Mouse (Mus musculus) stomach, embryonic 16.5 days (tissue): Measurements from ENCODE around the gene Nek1. TPM values are rescaled to one million over a fixed set of nuclear protein-coding genes. Genes with fewer than 3 reads are reported as not detected.

Source experiments
- ATAC-seq: fragments of 200-750 bp; cut with Nextera tagmentation; 2 replicates; pipeline ENCODE4 v1.8.0; 2017; ENCODE audit warnings: moderate number of reproducible peaks, moderate TSS enrichment; ENCODE audit not compliant: insufficient read depth, low FRiP score
- H3K27ac ChIP-seq: fragments of 300-500 bp; sonication (generic); 2 replicates; pipeline ENCODE4 v1.5.1; 2014; ENCODE audit warnings: low read length
- H3K27me3 ChIP-seq: fragments of 300-500 bp; sonication (generic); 2 replicates; pipeline ENCODE4 v1.6.1; 2014; ENCODE audit warnings: low read length, control low read depth, mixed read lengths; ENCODE audit not compliant: control insufficient read depth, insufficient read depth
- H3K36me3 ChIP-seq: fragments of 300-500 bp; sonication (generic); 2 replicates; pipeline ENCODE4 v1.6.1; 2014; ENCODE audit warnings: low read length; ENCODE audit not compliant: control insufficient read depth, insufficient read depth
- H3K4me1 ChIP-seq: fragments of 300-500 bp; sonication (generic); 2 replicates; pipeline ENCODE4 v1.6.1; 2014; ENCODE audit warnings: low read length, control low read depth, mixed read lengths; ENCODE audit not compliant: control insufficient read depth, insufficient read depth
- H3K4me2 ChIP-seq: fragments of 300-500 bp; sonication (generic); 2 replicates; pipeline ENCODE4 v1.6.1; 2014; ENCODE audit warnings: low read depth, low read length, mixed read lengths
- H3K4me3 ChIP-seq: fragments of 300-500 bp; sonication (generic); replicated peaks from 2 replicates; pipeline ENCODE4 v1.5.1; 2014; ENCODE audit warnings: mild to moderate bottlenecking, low read length
- H3K9ac ChIP-seq: fragments of 300-500 bp; sonication (generic); 2 replicates; pipeline ENCODE4 v1.6.1; 2014; ENCODE audit warnings: low read length
- H3K9me3 ChIP-seq: fragments of 300-500 bp; sonication (generic); replicated peaks from 2 replicates; pipeline ENCODE4 v1.6.1; 2016; ENCODE audit warnings: low read length, control low read depth; ENCODE audit not compliant: control insufficient read depth
- WGBS: fragments of 180-500 bp; shearing (Covaris S2); extraction: QIAGEN DNeasy Blood & Tissue Kit; methylation state at CpG from one replicate; pipeline ENCODE4 v1.1.7; 2014; 5-methylcytosine and 5-hydroxymethylcytosine counted together
- polyA plus RNA-seq: library from polyadenylated mRNA; unstranded; fragments of >200 nt; fragmentation: Nextera tagmentation; extraction: Ambion mirVana; gene quantifications from 2 replicates; pipeline ENCODE4 v1.2.1, GENCODE M21; 2015

Nek1 gene
- polyA plus RNA-seq, 1 experiment from 2014 or later, result 17.9 TPM

DNA sequence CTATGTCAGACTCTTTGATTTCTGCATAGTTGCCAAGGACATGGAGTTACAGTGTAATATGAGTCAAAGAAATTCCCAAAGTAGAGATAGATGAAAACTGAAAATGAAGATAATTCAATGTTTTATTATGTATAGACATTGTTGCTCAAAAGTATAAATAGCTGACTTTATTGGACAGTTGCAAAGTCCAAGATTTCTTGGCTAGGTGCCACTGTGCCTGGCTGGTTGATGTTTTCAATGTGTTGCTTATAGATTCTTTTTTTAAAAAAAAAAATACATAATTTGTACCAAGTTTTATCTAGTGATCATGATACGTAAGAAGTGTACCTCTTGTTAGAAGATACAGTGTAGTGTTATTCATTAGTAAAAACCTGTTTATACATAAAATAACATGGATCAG lies 53.8 kb downstream of the Nek1 start:
- WGBS, result 85% methylated on average over 1 of the region's 1 CpGs
- no peaks in the 10 kb centered on the region for H3K36me3 ChIP-seq
- H3K9me3 ChIP-seq, result no peaks in the 10 kb centered on the region
- ATAC-seq, result no peak
- H3K27me3 ChIP-seq, result no peaks in the 10 kb centered on the region
- H3K4me3 ChIP-seq, result no peak overlapping the region
- H3K4me2 ChIP-seq, result no peak overlapping the region
- no peak overlapping the region for H3K9ac ChIP-seq
- H3K27ac ChIP-seq, result no peak overlapping the region
- no peaks in the 10 kb centered on the region for H3K4me1 ChIP-seq

DNA sequence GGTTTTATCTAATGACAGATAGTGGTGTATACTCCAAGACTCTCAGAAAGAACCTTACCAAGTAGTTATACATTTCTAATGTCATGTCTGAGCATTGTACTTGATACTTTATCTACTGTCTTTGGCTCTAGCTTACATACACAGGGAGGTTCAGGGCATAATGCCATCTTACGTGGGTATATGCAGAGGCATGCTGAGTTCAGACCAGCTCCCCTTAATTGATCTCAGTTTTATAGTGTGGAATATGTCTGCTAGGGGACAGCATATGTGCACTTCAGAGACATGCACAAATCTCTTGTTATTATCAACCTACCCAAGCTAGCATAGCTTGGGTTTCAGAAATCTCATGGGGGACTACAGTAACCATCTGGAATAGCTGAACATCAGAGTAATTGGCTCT lies 60.0 kb downstream of the Nek1 start:
- Histone ChIP-seq H3K36me3 (no peaks in the 10 kb centered on the region), H3K4me3 (no peak overlapping the region), H3K9ac (no peak overlapping the region), H3K4me1 (no peaks in the 10 kb centered on the region), H3K9me3 (no peaks in the 10 kb centered on the region), H3K27ac (no peak overlapping the region), H3K27me3 (no peaks in the 10 kb centered on the region), H3K4me2 (no peak overlapping the region)
- WGBS, result 86% methylated on average over 1 of the region's 1 CpGs
- ATAC-seq, result no peak

DNA sequence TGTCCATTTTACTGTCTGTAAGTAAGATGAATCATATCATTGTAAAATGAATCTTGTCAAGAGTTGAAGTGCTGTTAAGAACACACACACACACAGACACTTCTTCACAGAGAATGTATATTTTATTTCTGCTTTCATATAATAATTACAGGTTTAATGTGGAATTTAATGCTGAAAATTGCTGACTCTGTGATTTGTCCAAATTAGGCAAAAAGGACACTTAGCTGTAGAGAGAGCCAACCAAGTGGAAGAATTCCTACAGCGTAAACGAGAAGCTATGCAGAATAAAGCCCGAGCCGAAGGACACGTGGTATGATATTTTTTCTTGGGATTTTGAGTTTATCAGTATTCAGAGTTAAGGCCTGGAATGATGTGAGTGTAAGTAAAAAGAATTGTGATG lies 61.3 kb downstream of the Nek1 start:
- 88% methylated on average over 5 of the region's 5 CpGs for WGBS
- Histone ChIP-seq H3K36me3 (no peaks in the 10 kb centered on the region), H3K9ac (no peak overlapping the region), H3K4me3 (no peak overlapping the region), H3K27me3 (no peaks in the 10 kb centered on the region), H3K27ac (no peak overlapping the region), H3K4me1 (no peaks in the 10 kb centered on the region), H3K9me3 (no peaks in the 10 kb centered on the region), H3K4me2 (no peak overlapping the region)
- ATAC-seq, result no peak

DNA sequence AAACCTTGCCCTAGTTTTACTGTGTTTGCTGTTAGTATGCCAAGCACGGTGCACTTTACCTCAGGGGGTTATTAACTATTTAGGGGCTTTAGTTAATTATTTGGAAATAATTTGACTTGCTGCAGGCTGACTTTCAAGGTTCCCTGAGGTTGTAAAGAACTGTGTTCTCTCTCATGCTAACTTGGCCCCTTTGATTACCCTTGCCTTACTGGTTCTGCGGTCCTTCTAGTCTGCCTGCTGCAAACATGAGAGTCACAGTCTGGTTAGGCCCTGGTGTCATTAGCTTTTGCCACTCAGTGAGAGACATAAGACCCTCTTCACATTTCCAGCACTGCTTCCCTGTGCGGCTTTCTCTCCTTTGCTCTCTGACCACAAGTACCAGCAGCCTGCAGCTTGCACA lies 64.0 kb downstream of the Nek1 start:
- Histone ChIP-seq H3K36me3 (no peaks in the 10 kb centered on the region), H3K4me1 (no peaks in the 10 kb centered on the region), H3K27me3 (no peaks in the 10 kb centered on the region), H3K9ac (no peak overlapping the region), H3K9me3 (no peaks in the 10 kb centered on the region), H3K4me2 (no peak overlapping the region), H3K27ac (no peak overlapping the region), H3K4me3 (no peak overlapping the region)
- no peak for ATAC-seq
- 70% methylated on average over 3 of the region's 3 CpGs for WGBS

DNA sequence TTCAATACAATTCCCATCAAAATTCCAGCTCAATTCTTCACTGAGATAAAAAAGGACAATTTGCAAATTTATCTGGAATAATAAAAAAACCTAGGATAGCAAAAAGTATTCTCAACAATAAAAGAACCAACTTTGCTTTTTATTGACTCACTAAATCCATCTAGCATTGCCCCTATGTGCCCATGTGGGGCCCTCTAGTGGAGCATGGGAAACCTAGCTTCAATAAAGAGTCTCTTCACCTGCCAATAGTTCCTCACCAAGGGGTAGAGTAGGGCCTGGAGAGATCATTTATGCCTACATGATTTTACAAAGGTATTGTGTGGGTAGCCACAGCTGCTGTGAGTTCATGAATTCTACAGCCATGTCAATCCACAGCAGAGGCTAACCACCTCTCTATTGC lies 66.1 kb downstream of the Nek1 start:
- no peak overlapping the region for H3K4me2 ChIP-seq
- H3K4me1 ChIP-seq, result no peaks in the 10 kb centered on the region
- H3K27me3 ChIP-seq, result no peaks in the 10 kb centered on the region
- H3K9ac ChIP-seq, result no peak overlapping the region
- no peaks in the 10 kb centered on the region for H3K36me3 ChIP-seq
- ATAC-seq, result no peak
- H3K4me3 ChIP-seq, result no peak overlapping the region
- H3K27ac ChIP-seq, result no peak overlapping the region
- H3K9me3 ChIP-seq, result no peaks in the 10 kb centered on the region

DNA sequence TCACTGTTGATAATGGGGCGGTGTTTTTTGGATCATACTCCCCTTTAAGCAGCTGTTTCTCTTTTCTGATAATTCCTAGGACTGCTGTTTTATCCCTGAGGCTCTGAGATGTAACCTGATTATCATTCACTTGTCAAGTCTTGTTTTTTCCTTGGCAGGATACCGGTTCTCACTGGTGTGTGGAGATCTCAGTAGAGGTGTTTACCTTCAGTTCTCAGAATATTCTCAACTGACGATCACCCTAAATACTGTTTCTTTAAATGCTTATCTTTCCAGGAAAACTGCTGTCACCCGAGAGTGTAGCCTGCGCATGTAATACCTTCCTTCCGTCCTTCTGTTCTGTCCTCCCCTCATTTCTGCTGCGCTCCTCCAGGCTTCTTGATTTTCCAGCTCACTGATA lies 67.4 kb downstream of the Nek1 start:
- ATAC-seq, result no peak
- H3K4me2 ChIP-seq, result no peak overlapping the region
- 64% methylated on average over 7 of the region's 7 CpGs for WGBS
- no peaks in the 10 kb centered on the region for H3K9me3 ChIP-seq
- no peaks in the 10 kb centered on the region for H3K36me3 ChIP-seq
- H3K27me3 ChIP-seq, result no peaks in the 10 kb centered on the region
- no peak overlapping the region for H3K9ac ChIP-seq
- H3K4me1 ChIP-seq, result no peaks in the 10 kb centered on the region
- no peak overlapping the region for H3K27ac ChIP-seq
- no peak overlapping the region for H3K4me3 ChIP-seq

DNA sequence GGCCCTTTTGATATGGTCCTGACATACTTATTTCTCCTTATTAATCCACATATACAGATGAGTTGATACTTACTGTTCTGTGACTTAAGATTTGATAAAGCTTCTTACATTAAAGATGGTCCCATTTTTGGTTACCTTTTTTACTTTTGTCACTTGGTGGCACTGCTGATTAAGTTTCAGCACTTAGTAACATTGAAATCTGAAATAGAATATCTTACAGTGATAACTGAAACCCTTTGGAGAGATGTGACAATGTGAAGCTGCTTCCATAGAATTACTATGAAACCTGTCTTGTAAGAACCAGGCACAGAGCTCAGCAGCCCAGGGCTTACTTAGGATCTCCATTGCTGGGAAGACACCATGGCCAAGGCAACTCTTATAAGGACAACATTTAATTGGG lies 82.1 kb downstream of the Nek1 start:
- Histone ChIP-seq H3K27me3 (no peaks in the 10 kb centered on the region), H3K9me3 (no peaks in the 10 kb centered on the region), H3K4me1 (no peaks in the 10 kb centered on the region), H3K4me3 (no peak overlapping the region), H3K36me3 (no peaks in the 10 kb centered on the region), H3K4me2 (no peak overlapping the region), H3K9ac (no peak overlapping the region), H3K27ac (no peak overlapping the region)
- no peak for ATAC-seq

DNA sequence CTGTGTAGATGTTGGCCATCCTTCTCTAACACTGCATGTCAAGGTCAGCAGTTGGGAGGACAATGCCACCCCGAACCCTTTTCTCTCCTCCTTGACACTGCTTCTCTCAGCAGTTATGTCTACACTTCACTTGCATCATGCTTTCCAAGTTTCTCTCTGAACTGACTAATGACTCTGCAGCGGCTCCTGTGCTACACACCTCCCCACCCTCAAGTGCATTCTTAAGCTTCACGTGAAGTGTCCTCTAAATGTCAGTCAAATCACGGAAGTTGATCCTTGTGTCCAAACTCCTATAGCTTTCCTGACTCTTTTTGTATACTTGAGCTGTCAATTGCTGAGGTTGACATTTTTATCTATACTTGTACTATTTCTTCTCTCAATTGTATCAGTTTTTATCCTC lies 117.5 kb downstream of the Nek1 start:
- Histone ChIP-seq H3K4me3 (no peak overlapping the region), H3K27ac (no peak overlapping the region), H3K4me2 (no peak overlapping the region), H3K9me3 (no peaks in the 10 kb centered on the region), H3K4me1 (no peaks in the 10 kb centered on the region), H3K9ac (no peak overlapping the region), H3K27me3 (no peaks in the 10 kb centered on the region), H3K36me3 (no peaks in the 10 kb centered on the region; the same call in 1 of the 2 replicates)
- no peak for ATAC-seq
- WGBS, result 87% methylated on average over 4 of the region's 4 CpGs

DNA sequence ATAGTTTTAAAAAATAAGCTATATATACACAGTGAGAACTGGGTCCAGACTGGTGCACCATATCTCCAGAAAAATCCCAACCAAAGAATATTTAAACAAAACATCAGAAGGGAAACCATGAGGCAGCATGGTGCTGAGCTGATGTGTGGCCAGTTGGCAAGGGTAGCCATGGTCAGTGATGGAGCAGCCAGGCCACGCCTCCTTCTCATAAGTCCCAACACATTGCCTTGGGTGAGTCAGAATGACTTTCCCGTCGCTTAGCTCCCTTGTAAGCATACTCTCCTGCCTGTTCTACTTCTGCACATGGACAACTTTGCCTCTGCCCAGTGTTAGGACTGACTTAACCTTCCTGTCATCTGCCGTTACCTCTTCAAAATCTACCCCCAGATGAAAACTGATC lies 118.9 kb downstream of the Nek1 start:
- Histone ChIP-seq H3K4me1 (no peaks in the 10 kb centered on the region), H3K27ac (no peak overlapping the region), H3K27me3 (no peaks in the 10 kb centered on the region), H3K4me3 (no peak overlapping the region), H3K9me3 (no peaks in the 10 kb centered on the region), H3K9ac (no peak overlapping the region), H3K36me3 (no peaks in the 10 kb centered on the region; the same call in 1 of the 2 replicates), H3K4me2 (no peak overlapping the region)
- no peak for ATAC-seq
- WGBS, result 93% methylated on average over 4 of the region's 4 CpGs

DNA sequence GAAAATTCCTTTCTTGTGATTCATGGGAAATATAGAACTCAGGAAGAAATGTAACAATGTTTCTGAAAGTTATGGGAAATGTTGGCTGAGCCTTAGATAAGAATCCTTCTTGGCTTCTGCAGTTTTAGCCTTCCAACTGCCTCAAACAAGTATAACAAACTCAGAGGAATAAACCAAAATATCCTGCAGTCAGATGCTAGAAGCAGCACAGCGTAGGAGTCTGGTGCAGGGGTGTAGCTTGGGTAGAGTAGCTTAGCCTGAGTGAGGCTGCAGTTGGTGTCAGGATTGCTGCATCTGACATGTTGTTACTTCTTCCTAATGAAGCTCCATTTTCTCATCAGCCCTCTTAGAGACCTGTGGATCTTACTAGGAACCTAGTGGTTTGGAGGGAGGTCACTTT lies 128.6 kb downstream of the Nek1 start:
- WGBS, result 94% methylated on average over 1 of the region's 1 CpGs
- Histone ChIP-seq H3K27me3 (no peaks in the 10 kb centered on the region), H3K4me3 (no peak overlapping the region), H3K4me2 (no peak overlapping the region), H3K27ac (no peak overlapping the region), H3K36me3 (no peaks in the 10 kb centered on the region; the same call in 1 of the 2 replicates), H3K9ac (no peak overlapping the region), H3K9me3 (no peaks in the 10 kb centered on the region), H3K4me1 (no peaks in the 10 kb centered on the region)
- ATAC-seq, result no peak
